Mouse (Mus musculus) CH12F3 (cell line): ENCODE data around the gene Gm16506.
"Not testable (repeated sequence)": the region's sequence is repeated elsewhere in the genome, so short reads cannot be mapped to it uniquely, and the experiment has no call there.

ENCODE experiments used
- in situ Hi-C: fragments of 300-500 bp; cut with MboI; formaldehyde crosslinking; loops from 2 replicates; pipeline ENCODE4 v1.14.3; 2020; ENCODE audit warnings: low sequenced_read_pairs

Gene Gm16506

DNA sequence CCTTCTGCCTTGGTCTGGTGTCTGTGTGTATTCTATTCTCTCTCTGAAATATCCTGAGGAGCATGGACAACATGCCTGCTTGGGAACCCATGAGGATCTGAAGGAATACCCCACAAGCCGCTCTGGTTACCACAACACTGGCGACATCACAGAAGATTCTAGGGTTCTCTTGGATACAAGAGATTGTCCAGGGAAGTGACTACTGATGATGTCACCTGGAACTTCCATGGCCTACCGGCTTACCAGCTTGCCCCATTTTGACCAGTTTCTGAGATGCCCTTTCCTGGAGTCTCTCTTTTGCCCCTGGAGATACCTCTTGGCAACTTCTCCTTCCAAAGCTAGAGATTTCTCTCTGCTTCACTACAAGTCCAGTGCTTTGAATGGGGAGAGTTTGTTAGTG, at the start of gene Gm16506:
Gene Gm16506, minus strand, starts transcription at position 101 of the 400 bp plus-strand sequence.
- in situ Hi-C loops: not testable (repeated sequence)

GRCm38 (mm10) chr14:43747566-43747965, 20.3 kb upstream of the Gm16506 start, which contains the start of gene Gm6526:
TSS of gene Gm6526 (plus strand) at chr14:43747866.
- in situ Hi-C loops: not testable (repeated sequence)

GRCm38 (mm10) chr14:43697621-43698020, 29.7 kb downstream of the Gm16506 start, which contains the start of gene Gm7324:
TSS of gene Gm7324 (plus strand) at chr14:43697828.
- in situ Hi-C loops: not testable (repeated sequence)

GRCm38 (mm10) chr14:43677099-43677498, 50.2 kb downstream of the Gm16506 start, which contains the start of gene Gm8165:
TSS of gene Gm8165 (minus strand) at chr14:43677199.
- in situ Hi-C loops: not testable (repeated sequence)
